14 mouse cellular contexts compared by ENCODE assay signal in the genomic region with DNA sequence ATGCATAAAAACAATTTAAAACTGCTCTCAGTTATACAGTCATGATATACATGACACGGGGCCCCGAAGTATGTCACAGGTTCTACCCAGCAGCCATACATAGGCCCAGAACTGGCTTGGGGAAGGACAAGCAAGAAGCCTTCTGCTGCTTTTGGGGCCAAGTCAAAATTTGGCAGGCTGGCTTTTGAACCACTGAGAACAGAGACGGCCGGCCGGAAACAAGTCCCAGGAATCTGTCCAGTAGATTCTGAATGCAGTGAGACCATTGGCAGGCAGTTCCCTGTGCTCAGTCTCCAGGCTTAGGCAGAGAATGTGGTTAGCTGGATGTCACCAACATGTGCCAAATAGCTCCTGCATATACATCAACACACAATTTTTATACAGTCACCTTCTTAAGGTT.
A peak's percentile ranks its signal among the peaks of the same experiment; 100 is the strongest.
DNase-seq lines count a peak whose midpoint lies in the region; ATAC-seq and TF ChIP-seq lines count a peak whose summit lies in the region.
"Had no signal": no experiment of that assay in that cellular context is flagged by ENCODE, and none has a peak within 500 bp of the region (broad histone marks: within the 10 kb centered on the region; RNA-seq: fewer than 3 reads in every experiment).

No protein-coding gene starts in this region.

- 77% methylated on average over 5 of the region's 5 CpGs for WGBS in heart, embryonic 10.5 days
- WGBS in lung, embryonic 15.5 days = 66% methylated on average over 5 of the region's 5 CpGs
- WGBS in lung, adult 2 months = 69% methylated on average over 5 of the region's 5 CpGs

- TF ChIP-seq CTCF in lung, adult 2 months (IDR thresholded peaks at IDR 0.05; ENCODE audit: insufficient read depth, low read length) = no peak

- no peak for ATAC-seq in lung, embryonic 15.5 days (ENCODE audit: borderline replicate concordance, extremely low read depth, low FRiP score, low TSS enrichment)
- no peak for ATAC-seq in monocyte, adult 5-6 weeks (replicated peaks; ENCODE audit: insufficient number of reproducible peaks, low FRiP score, low TSS enrichment, poor library complexity, severe bottlenecking)
- ATAC-seq: forebrain, embryonic 14.5 days had no signal

- no peak overlapping the region for H3K4me3 ChIP-seq in heart, embryonic 10.5 days
- no peak overlapping the region for H3K4me3 ChIP-seq in lung, embryonic 15.5 days
- H3K4me3 ChIP-seq in lung, adult 2 months (replicated peaks; ENCODE audit: extremely low read depth, low read depth, low read length) = no peak overlapping the region
- H3K4me3 ChIP-seq: embryonic facial prominence, embryonic 13.5 days; limb, embryonic 13.5 days; neural tube, embryonic 13.5 days had no signal

- H3K27ac ChIP-seq in heart, embryonic 10.5 days = peak overlapping the region; percentile 37; the same call in 1 of the 2 replicates
- peak overlapping the region; percentile 9 for H3K27ac ChIP-seq in lung, embryonic 15.5 days
- H3K27ac ChIP-seq: embryonic facial prominence, embryonic 13.5 days; limb, embryonic 13.5 days had no signal

- H3K4me2 ChIP-seq in lung, embryonic 15.5 days = no peak overlapping the region
- H3K4me2 ChIP-seq: embryonic facial prominence, embryonic 13.5 days; limb, embryonic 13.5 days; neural tube, embryonic 13.5 days had no signal

- no peaks in the 10 kb centered on the region for H3K27me3 ChIP-seq in heart, embryonic 10.5 days (ENCODE audit: insufficient read depth, poor library complexity, severe bottlenecking)
- no peaks in the 10 kb centered on the region for H3K27me3 ChIP-seq in lung, embryonic 15.5 days
- H3K27me3 ChIP-seq: embryonic facial prominence, embryonic 13.5 days; limb, embryonic 13.5 days; neural tube, embryonic 13.5 days had no signal

- intact Hi-C loops in heart, postnatal 25 days (cut with DNase I) = loop anchor here (1.0 to 2.0 kb wide), 2 partner anchors 23 to 189 kb away; no protein-coding TSS in a partner anchor

- H3K36me3 ChIP-seq in heart, embryonic 10.5 days = no peaks in the 10 kb centered on the region
- H3K36me3 ChIP-seq in lung, embryonic 15.5 days = no peaks in the 10 kb centered on the region

- H3K9ac ChIP-seq in lung, embryonic 15.5 days = no peak overlapping the region
- H3K9ac ChIP-seq: embryonic facial prominence, embryonic 13.5 days; limb, embryonic 13.5 days had no signal

- no peak for TF ChIP-seq POLR2A in lung, adult 2 months (IDR thresholded peaks at IDR 0.05; ENCODE audit: borderline replicate concordance, extremely low read depth, low read depth, low read length)

- DNase-seq in heart, embryonic 10.5 days (ENCODE audit: low spot score) = no peak
- no peak for DNase-seq in heart, postnatal 25 days (ENCODE audit: low spot score)
- no peak for DNase-seq in lung, adult 2 months
- peak; percentile 22 for DNase-seq in adipocyte (ENCODE audit: low spot score)
- peak; percentile 85 for DNase-seq in cerebellum, adult 9-11 months
- no peak for DNase-seq in gastrocnemius, postnatal 10 days
- DNase-seq: gastrocnemius, postnatal 25 days; thymus, postnatal 4 days had no signal

- H3K4me1 ChIP-seq in heart, embryonic 10.5 days = peaks cover 59% of the 10 kb centered on the region
- H3K4me1 ChIP-seq in lung, embryonic 15.5 days = peaks cover 72% of the 10 kb centered on the region
- H3K4me1 ChIP-seq in lung, adult 2 months (ENCODE audit: control insufficient read depth, insufficient read depth, low read length) = peaks cover 12% of the 10 kb centered on the region

- no peaks in the 10 kb centered on the region for H3K9me3 ChIP-seq in heart, embryonic 10.5 days
- H3K9me3 ChIP-seq in lung, embryonic 15.5 days = no peaks in the 10 kb centered on the region
- H3K9me3 ChIP-seq: embryonic facial prominence, embryonic 13.5 days; limb, embryonic 13.5 days; neural tube, embryonic 13.5 days had no signal

Comparison
In these comparisons a context has a peak if more than half of its experiments do, and no peak if none do; other contexts are left out.
1. DNase-seq: peak in adipocyte (single experiment) and cerebellum, adult 9-11 months (single experiment); none in heart, embryonic 10.5 days (single experiment), heart, postnatal 25 days (single experiment), lung, adult 2 months (single experiment) and gastrocnemius, postnatal 10 days (single experiment).